Mouse (Mus musculus) heart, adult 2 months (tissue): Measurements from ENCODE around the gene Zfp956.

Experiments
- CTCF ChIP-seq: fragments of 200-600 bp; IDR thresholded peaks from 2 replicates; pipeline ENCODE4 v1.8.1; 2022; ENCODE audit warnings: antibody characterized with exemption, mild to moderate bottlenecking, moderate library complexity
- POLR2A ChIP-seq: fragments of 200-500 bp; IDR thresholded peaks from 2 replicates; pipeline ENCODE4 v1.6.1; 2011; ENCODE audit warnings: mild to moderate bottlenecking, low read depth, low read length, control low read depth; ENCODE audit not compliant: insufficient read depth

DNA sequence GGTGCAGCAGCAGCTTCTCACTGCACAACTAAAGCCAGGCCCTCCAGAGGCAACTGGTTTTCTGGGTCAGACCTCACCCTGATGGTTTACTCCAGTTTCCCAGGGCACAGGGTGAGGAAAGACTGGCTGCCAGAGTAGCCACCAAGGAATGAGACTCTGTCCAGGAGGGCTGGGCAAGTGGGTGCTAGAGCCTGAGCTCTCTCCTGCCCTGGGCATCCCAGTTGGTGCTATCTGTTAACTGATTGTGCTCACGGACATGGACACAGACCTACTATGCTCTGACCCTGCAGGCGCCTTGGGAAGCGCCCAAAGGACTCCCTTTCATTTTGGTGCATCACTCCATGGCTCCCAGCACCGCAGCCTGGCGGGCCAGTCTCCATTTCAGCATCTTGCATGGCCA is 46.9 kb upstream of the Zfp956 start:
- TF ChIP-seq CTCF (no peak), POLR2A (no peak)
